Mouse (Mus musculus) neutrophil, adult 5-6 weeks (primary cell): ENCODE results near the gene Chp1. TPM values are rescaled to one million over a fixed set of nuclear protein-coding genes. Genes with fewer than 3 reads are reported as not detected.
"Not testable (repeated sequence)": the region's sequence is repeated elsewhere in the genome, so short reads cannot be mapped to it uniquely, and the experiment has no call there.

Experiments
- ATAC-seq: fragments of 151-379, 151-347 bp; 2 replicates; pipeline ENCODE4 v1.8.0; 2017; ENCODE audit warnings: mild to moderate bottlenecking, moderate TSS enrichment; ENCODE audit not compliant: insufficient number of reproducible peaks, poor library complexity, low FRiP score, severe bottlenecking; ENCODE audit errors: extremely low read depth
- total RNA-seq: library from RNA; stranded (forward); fragments of 200-1000 nt; gene quantifications from 2 replicates; pipeline ENCODE4 v1.2.3, GENCODE M21; 2017

Gene Chp1
- total RNA-seq, 1 experiment from 2014 or later = 172 TPM

DNA sequence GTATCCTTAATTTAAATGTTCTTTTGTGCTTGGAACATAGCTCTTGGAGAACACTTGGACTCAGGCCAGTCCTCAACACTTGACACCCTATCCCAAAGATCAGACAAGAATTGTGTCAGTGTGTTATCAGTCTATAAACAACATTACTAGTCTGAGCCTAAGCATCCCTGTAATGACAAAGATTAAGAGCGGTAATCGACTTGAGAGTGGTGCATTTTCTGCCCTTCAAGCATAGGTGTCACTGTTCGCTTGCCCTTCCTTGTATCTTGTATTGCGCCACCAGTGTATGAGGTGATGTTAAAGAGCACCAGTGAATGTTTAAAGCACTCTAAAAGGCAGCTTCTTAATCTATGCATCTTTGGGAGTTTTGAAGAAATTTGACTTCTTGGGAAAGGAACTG lies 59.5 kb downstream of the Chp1 start:
- ATAC-seq = no peak

DNA sequence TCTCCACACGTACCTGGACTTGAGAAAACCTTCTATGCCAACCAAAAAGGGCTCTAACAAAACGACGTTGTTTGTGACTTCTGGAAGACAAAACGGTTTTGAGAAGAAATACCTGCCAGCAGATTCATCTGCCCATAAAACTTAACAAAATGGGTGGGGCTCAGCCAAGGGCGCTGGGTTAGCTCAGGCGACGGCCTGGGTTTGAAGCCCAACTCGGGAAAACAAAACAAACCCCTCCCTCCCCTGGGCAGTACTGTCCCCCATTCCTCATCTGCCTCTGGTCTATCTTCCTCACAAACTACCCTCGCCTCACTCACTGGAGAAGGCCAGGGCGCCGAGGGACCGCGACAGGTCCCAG lies 70.3 kb downstream of the Chp1 start:
- no peak for ATAC-seq

DNA sequence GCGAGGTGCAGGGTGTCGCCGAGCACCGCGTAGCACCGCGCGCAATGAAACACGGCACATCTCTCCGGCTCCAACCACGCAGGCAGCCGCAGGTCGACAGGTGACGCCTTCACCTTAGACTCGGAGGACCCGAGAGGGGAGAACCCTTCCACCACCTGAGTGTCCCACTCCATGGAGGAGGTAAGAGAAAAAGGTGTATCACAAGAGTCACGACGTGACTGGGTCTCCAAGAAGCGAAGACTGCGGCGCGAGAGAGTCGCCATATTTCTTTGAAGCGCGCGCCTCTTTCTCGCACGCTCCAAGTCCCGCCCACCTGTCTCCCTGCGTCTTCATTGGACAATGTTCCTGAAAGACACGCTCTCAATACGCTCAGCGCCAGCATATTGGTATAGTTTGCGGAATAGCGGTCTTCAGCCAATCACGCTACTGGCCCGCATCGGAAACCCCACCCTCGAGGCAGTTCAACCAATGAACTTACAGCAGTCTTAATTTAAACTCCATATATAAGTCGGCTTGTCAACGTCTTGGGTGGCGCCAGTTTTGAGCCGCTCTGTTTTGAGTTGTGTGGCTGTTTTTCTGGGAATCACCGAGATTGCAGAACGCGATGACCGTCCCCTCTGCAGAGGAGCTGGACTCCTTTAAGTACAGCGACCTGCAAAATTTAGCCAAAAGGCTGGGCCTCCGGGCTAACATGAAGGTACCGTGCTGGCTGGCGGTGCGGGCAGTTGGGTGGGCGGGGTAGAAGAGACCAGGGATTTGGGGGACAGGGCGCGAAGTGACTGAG lies 70.9 kb downstream of the Chp1 start, which contains the start of the genes Nusap1 and Oip5:
TSS of gene Nusap1 (plus strand) at position 100 of the 784 bp plus-strand sequence.
TSS of gene Oip5 (minus strand) at position 271 of the 784 bp plus-strand sequence.
- ATAC-seq = peak; percentile 100

DNA sequence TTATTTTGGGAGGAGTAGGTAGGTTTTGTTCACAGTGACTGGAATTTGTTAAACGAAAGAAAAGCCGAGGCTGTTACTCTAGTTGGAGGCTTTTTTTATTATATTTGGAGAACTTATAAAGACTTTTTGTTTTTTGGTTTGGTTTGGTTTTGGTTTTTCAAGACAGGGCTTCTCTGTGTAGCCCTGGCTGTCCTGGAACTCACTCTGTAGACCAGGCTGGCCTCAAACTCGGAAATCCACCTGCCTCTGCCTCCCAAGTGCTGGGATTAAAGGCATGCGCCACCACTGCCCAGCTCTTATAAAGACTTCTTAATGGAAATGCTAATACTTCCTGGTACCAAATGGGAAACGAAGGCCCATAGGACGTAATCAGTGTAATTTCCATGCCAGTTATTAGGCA lies 71.5 kb downstream of the Chp1 start:
- ATAC-seq = not testable (repeated sequence)

DNA sequence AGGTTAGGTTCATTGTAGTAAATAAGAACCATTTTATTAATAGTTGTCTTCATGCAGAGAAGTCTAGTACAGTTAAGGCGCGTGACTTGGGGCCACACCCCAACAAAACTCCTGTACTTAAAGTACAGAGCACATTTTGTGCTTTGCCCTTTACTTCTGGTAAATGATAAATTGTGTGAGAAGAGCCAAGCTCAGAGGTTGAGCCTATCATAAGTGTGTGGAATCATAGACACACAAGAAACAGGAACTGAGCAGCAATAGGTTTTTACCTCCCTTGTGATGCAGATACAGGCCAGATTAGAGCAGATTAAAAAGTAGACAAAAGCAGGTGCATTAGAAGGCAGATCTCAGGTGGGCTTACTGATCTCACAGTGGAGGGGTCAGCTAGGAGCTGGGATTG lies 73.8 kb downstream of the Chp1 start:
- no peak for ATAC-seq

Other genes with a start within 250 kb of the Chp1 start
- not detected in 2 replicates for gene Dll4, start 221.9 kb upstream of the Chp1 start, total RNA-seq
- 18.5 and 18.9 TPM in 2 replicates for gene Chac1, start 196.5 kb upstream of the Chp1 start, total RNA-seq
- gene Ino80, start 70.0 kb upstream of the Chp1 start, total RNA-seq = 30.2 and 33.1 TPM in 2 replicates
- 0.12 TPM in 2 replicates for gene Exd1, start 70 bp upstream of the Chp1 start, total RNA-seq
- gene Nusap1, start 70.6 kb downstream of the Chp1 start, total RNA-seq = 2.8 TPM in 2 replicates
- 1.2 and 1.8 TPM in 2 replicates for gene Oip5, start 70.8 kb downstream of the Chp1 start, total RNA-seq
- gene Ndufaf1, start 115.1 kb downstream of the Chp1 start, total RNA-seq = 14.0 and 20.1 TPM in 2 replicates
- gene Rtf1, start 127.4 kb downstream of the Chp1 start, total RNA-seq = 34.7 and 36.4 TPM in 2 replicates
- 0.37 and 0.70 TPM in 2 replicates for gene Itpka, start 194.6 kb downstream of the Chp1 start, total RNA-seq
- 2.3 and 2.4 TPM in 2 replicates for gene Ltk, start 212.7 kb downstream of the Chp1 start, total RNA-seq
- gene Rpap1, start 239.8 kb downstream of the Chp1 start, total RNA-seq = 10.5 and 11.9 TPM in 2 replicates